Mouse (Mus musculus) forebrain, embryonic 10.5 days (tissue): Measurements from ENCODE around the gene Slc44a1. TPM values are rescaled to one million over a fixed set of nuclear protein-coding genes. Genes with fewer than 3 reads are reported as not detected.

Source experiments
- DNase-seq: peaks from one replicate; pipeline ENCODE4 v3.0.0-alpha.2; 2017; ENCODE audit warnings: low spot score; ENCODE audit errors: extremely low spot score
- H3K27ac ChIP-seq: fragments of 300-500 bp; sonication (generic); 2 replicates; pipeline ENCODE4 v1.5.1; 2016; ENCODE audit warnings: mild to moderate bottlenecking
- H3K27me3 ChIP-seq: fragments of 300-500 bp; sonication (generic); 2 replicates; pipeline ENCODE4 v1.6.1; 2016; ENCODE audit warnings: mild to moderate bottlenecking; ENCODE audit not compliant: poor library complexity, severe bottlenecking
- H3K36me3 ChIP-seq: fragments of 300-500 bp; sonication (generic); replicated peaks from 2 replicates; pipeline ENCODE4 v1.6.1; 2016; ENCODE audit warnings: mild to moderate bottlenecking, moderate library complexity
- H3K4me1 ChIP-seq: fragments of 300-500 bp; sonication (generic); 2 replicates; pipeline ENCODE4 v1.6.1; 2016
- H3K4me3 ChIP-seq: fragments of 300-500 bp; sonication (generic); 2 replicates; pipeline ENCODE4 v1.5.1; 2016; ENCODE audit warnings: mild to moderate bottlenecking, moderate library complexity
- H3K9me3 ChIP-seq: fragments of 300-500 bp; sonication (generic); 2 replicates; pipeline ENCODE4 v1.6.1; 2016; ENCODE audit warnings: mild to moderate bottlenecking, moderate library complexity
- WGBS: fragments of 180-500 bp; shearing (Covaris S2); methylation state at CpG from one replicate; pipeline ENCODE4 v1.1.7; 2016; 5-methylcytosine and 5-hydroxymethylcytosine counted together
- polyA plus RNA-seq: library from polyadenylated mRNA; unstranded; fragments of >200 nt; fragmentation: Nextera tagmentation; extraction: Ambion mirVana; gene quantifications from 2 replicates; pipeline ENCODE4 v1.2.1, GENCODE M21; 2016

Gene Slc44a1
- polyA plus RNA-seq, 1 experiment from 2014 or later, result 9.9 TPM

DNA sequence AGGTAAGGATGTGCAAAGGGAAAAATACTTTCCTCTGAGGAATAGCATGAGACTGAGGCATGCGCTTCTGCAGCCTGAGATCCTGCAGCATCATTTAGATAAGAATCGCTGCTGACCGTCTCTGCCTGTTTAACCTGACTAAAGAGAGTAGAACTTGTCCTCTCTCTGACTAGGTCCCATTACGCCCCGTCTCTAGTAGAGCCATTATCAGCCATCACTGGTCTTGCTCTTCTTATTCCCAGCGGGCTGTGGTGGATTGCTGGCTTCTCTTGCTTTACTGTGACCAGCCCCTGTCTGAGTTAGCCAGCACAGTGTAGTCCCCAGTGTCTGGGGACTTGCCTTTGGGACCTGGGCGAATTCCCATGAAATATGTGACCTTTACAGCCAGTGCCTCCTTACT lies 50.2 kb downstream of the Slc44a1 start:
- WGBS, result 89% methylated on average over 7 of the region's 7 CpGs
- H3K27me3 ChIP-seq, result 0 out of 2 replicates have a peak, but pooled peaks cover 4% of the 10 kb centered on the region
- H3K27ac ChIP-seq, result no peak overlapping the region
- no peaks in the 10 kb centered on the region for H3K36me3 ChIP-seq
- no peaks in the 10 kb centered on the region for H3K9me3 ChIP-seq
- DNase-seq, result no peak
- no peak overlapping the region for H3K4me3 ChIP-seq
- H3K4me1 ChIP-seq, result peaks cover 12% of the 10 kb centered on the region

DNA sequence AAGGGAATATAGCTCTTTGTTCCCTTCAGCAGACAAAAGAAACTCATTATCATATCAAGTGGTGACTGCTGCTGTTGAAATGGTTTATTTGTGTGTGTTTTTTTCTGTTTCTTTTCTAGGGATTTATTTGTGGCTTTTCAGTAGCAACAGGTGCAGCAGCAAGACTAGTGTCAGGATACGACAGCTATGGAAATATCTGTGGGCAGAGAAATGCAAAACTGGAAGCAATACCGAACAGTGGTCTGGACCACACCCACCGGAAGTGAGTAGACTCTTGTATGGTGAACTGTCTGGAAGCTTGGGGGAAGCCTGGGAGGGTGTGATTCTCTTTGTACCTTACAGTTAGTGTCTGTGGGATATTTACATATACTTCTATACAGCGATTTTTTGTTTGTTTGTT lies 51.1 kb downstream of the Slc44a1 start:
- H3K4me1 ChIP-seq, result peaks cover 20% of the 10 kb centered on the region
- H3K9me3 ChIP-seq, result no peaks in the 10 kb centered on the region
- no peaks in the 10 kb centered on the region for H3K36me3 ChIP-seq
- no peak overlapping the region for H3K4me3 ChIP-seq
- WGBS, result 72% methylated on average over 4 of the region's 4 CpGs
- H3K27me3 ChIP-seq, result 0 out of 2 replicates have a peak, but pooled peaks cover 4% of the 10 kb centered on the region
- H3K27ac ChIP-seq, result no peak overlapping the region
- DNase-seq, result no peak

DNA sequence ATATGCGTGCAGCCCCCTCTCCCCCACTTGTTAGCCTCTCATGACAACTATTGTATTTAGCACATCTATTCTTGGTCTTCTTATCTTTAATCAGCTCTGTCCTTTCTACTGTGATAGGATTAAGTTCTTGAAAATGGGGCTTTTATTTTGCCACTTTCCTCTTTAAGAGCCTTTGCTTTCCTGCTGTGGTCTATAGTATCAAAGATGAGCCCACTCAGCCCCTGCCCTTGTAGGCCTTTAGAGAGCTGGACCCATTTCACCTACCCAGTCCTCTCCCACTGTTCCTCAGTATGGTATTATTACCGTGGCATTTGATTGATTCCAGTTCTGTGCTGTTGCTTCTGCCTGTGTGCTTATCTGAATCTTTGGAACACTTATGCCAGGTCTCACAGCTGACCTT lies 55.4 kb downstream of the Slc44a1 start:
- Histone ChIP-seq H3K36me3 (no peaks in the 10 kb centered on the region), H3K9me3 (no peaks in the 10 kb centered on the region), H3K4me3 (no peak overlapping the region), H3K27me3 (peaks cover 12% of the 10 kb centered on the region; the same call in 1 of the 2 replicates), H3K4me1 (peaks cover 20% of the 10 kb centered on the region), H3K27ac (no peak overlapping the region)
- 31% methylated on average over 2 of the region's 2 CpGs for WGBS
- no peak for DNase-seq

DNA sequence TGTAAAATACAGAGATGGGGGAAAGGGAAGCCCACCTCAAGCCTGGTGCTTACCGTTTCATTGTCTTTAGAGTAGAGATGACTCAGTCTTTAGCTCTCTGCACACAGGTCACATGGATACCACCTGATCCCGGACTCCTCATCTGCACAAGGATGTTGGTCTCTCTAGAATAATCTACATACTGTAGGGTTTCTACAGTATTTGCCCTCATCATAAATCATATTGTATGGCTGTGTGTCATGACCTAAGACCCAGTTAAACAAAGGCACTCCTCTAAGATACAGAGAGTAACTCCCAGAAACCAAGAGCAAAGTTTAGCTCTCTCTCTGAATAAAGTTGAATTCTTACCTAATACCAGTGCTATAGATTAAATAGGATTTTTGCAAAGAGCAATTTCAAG lies 62.6 kb downstream of the Slc44a1 start:
- no peaks in the 10 kb centered on the region for H3K9me3 ChIP-seq
- H3K27me3 ChIP-seq, result no peaks in the 10 kb centered on the region
- WGBS, result 89% methylated on average over 2 of the region's 2 CpGs
- no peaks in the 10 kb centered on the region for H3K36me3 ChIP-seq
- no peak for DNase-seq
- H3K4me3 ChIP-seq, result no peak overlapping the region
- H3K4me1 ChIP-seq, result no peaks in the 10 kb centered on the region
- H3K27ac ChIP-seq, result no peak overlapping the region

DNA sequence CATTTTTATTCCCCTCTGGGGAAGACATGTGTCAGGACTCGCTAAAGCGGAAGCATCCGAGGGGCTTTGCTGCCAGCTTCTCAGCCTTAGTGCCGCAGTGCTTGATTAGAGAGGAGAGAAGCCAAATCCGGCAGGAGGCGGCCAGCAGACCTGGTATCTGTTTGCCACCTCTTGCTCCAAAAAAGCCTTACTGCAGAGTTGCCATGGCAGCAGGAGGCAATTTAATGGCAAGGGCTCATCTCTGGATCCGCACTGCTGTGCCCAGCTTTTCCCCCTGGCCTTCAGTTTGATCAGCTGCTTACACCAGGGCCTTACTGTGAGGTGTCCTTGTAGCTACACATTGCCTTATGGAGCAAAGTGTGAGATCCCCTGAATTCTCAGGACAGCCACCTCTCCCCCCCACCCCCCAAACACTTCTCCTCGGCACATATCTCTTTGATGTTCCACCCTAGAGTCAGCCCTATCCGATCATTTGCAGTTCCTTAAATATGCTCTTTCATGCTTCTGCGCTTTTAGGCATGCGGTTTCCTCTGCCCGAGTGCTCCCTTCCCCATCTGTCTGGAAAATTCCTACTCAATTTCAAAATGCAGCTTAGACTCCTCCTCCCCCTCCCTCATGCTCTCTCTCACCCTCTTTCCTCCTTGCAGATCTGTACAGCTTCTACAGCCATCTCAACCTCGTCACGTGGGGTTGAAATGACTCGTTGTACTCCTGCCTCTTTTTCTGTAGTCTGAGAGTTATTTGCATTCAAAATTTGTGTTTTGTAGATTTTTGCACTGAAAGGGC lies 72.1 kb downstream of the Slc44a1 start:
- DNase-seq, result no peak
- Histone ChIP-seq H3K27ac (no peak overlapping the region), H3K4me1 (peaks cover 17% of the 10 kb centered on the region), H3K4me3 (no peak overlapping the region), H3K36me3 (no peaks in the 10 kb centered on the region), H3K9me3 (no peaks in the 10 kb centered on the region), H3K27me3 (no peaks in the 10 kb centered on the region)
- WGBS, result 71% methylated on average over 15 of the region's 15 CpGs

DNA sequence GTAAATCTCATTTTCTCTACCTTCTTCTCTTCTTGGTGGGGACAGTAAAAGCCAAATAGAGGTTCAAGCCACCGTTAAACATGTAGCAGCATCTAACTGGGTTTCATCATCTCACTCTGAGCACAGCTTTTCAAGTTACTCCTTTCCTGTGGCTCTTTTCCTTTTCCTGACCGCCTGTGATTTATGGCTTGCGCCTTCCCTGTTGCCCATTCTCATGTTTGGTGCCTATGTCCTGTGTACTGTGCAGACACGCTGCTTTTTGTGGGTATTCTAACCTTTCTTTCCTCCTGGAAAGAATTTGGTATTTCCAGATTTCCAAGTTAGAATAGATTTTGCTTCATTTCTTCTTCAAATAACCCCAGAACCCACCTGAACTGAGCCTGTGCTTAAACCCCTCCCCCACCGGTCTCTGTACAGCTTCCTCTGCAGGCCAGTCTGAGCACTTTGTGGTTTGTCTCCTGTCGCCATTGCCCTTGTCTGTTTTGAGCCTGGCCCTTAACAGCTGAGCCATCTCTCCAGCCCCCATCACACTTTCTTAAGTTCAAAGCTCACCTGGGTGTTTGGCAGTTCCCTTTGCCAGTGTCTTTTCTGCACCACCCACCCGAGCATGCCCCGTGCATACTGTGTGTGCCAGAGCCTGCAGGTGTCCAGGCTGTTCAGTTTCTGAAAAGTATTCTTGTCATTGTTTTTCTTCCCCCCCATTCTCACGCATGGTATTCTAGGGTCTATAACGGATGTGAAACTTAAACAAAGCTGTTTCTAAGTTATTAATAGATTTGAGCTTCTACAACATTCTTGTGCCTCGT lies 73.3 kb downstream of the Slc44a1 start:
- WGBS, result 83% methylated on average over 11 of the region's 11 CpGs
- no peak for DNase-seq
- Histone ChIP-seq H3K27ac (no peak overlapping the region), H3K36me3 (no peaks in the 10 kb centered on the region), H3K4me1 (peaks cover 17% of the 10 kb centered on the region), H3K4me3 (no peak overlapping the region), H3K9me3 (no peaks in the 10 kb centered on the region), H3K27me3 (no peaks in the 10 kb centered on the region)

DNA sequence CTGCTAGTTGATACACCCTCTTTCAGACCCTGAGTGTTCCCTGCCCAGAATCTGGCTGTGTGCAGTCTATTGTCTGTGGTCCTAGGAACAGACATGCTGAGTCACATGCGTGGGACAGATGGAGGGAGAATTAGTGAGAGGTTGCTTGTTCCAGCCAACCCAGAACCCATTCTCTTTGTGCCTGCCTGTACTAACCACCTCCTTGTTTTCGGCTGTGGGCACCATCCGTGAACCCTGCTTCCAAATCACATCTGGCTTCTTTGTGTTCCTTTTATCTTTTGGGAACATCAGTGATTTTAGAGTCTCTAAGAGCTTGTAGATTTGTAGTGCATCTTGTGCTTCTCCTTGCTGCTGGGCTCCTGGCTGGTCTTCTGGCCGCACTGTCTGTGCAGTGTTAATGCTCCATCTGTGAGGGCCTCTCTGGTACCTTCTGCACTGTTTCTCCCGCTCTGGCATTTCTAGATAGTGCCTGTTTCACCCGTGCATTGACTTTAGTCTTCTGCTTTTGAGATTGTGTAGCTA lies 75.9 kb downstream of the Slc44a1 start:
- DNase-seq, result no peak
- Histone ChIP-seq H3K9me3 (no peaks in the 10 kb centered on the region), H3K27ac (no peak overlapping the region), H3K4me3 (no peak overlapping the region), H3K4me1 (peaks cover 17% of the 10 kb centered on the region), H3K27me3 (no peaks in the 10 kb centered on the region), H3K36me3 (no peaks in the 10 kb centered on the region)
- 89% methylated on average over 6 of the region's 6 CpGs for WGBS

DNA sequence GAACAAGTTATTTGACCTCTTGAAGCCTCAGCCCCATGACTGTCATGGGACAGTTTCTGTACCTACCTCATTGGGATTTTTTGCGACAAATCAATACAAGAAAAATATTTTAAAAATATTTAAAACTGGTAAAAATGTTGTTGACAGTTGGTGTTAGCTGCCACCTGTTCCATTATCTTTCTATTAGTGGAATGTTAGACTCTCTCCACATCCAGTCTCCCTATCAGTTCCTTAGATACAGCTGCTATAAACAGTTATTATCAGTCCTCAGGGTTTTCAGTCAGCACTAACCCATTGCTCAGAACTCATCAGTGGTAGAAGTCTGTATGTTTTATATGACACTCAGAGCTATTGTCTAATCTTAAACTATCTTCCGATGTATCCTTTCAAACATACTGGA lies 79.2 kb downstream of the Slc44a1 start:
- peaks cover 9% of the 10 kb centered on the region; the same call in 1 of the 2 replicates for H3K4me1 ChIP-seq
- 97% methylated on average over 2 of the region's 2 CpGs for WGBS
- no peaks in the 10 kb centered on the region for H3K27me3 ChIP-seq
- H3K36me3 ChIP-seq, result no peaks in the 10 kb centered on the region
- no peaks in the 10 kb centered on the region for H3K9me3 ChIP-seq
- H3K4me3 ChIP-seq, result no peak overlapping the region
- no peak for DNase-seq
- H3K27ac ChIP-seq, result no peak overlapping the region

DNA sequence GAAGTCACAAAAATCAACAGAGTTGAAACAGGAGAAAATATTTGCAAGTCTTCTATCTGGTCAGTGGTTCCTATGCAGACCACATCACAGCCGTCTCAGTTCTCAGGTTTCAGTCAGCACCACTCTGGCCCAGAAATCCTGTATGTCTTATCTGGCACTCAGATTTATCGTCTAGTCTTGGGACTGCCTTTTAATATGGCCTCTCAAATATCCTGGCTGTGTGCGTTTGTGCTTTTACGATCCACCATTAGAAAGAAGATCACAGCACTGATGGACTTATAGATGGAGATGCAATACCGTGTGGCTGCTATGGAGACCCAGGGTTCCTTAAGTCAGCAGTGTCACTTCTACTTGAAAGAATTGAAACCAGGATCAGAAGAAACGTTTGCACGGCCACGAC lies 80.8 kb downstream of the Slc44a1 start:
- H3K4me3 ChIP-seq, result no peak overlapping the region
- H3K9me3 ChIP-seq, result no peaks in the 10 kb centered on the region
- no peak for DNase-seq
- H3K27me3 ChIP-seq, result no peaks in the 10 kb centered on the region
- H3K27ac ChIP-seq, result no peak overlapping the region
- 89% methylated on average over 8 of the region's 8 CpGs for WGBS
- no peaks in the 10 kb centered on the region for H3K36me3 ChIP-seq
- peaks cover 9% of the 10 kb centered on the region; the same call in 1 of the 2 replicates for H3K4me1 ChIP-seq

DNA sequence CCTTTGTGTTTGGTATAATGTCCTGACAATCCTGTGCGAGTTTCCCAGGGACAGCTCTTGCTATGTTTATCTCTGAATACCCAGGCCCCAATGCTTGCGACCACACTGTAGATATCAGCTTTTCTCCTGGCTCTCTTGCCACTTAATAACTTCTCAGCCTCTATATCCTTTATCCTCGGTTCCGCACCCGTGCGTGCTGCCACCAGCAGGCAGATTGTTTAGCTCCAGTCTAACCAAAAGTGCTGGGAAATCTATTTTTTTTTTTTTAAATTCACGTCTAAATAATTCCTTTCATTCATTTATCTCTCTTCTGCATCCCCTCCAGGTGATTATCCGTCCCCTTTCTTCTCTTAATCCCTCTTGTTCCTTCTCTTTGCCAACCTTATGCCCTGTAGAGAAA lies 82.4 kb downstream of the Slc44a1 start:
- no peak for DNase-seq
- Histone ChIP-seq H3K4me3 (no peak overlapping the region), H3K27me3 (no peaks in the 10 kb centered on the region), H3K36me3 (no peaks in the 10 kb centered on the region), H3K9me3 (no peaks in the 10 kb centered on the region), H3K4me1 (peaks cover 9% of the 10 kb centered on the region; the same call in 1 of the 2 replicates), H3K27ac (no peak overlapping the region)
- 59% methylated on average over 8 of the region's 8 CpGs for WGBS

DNA sequence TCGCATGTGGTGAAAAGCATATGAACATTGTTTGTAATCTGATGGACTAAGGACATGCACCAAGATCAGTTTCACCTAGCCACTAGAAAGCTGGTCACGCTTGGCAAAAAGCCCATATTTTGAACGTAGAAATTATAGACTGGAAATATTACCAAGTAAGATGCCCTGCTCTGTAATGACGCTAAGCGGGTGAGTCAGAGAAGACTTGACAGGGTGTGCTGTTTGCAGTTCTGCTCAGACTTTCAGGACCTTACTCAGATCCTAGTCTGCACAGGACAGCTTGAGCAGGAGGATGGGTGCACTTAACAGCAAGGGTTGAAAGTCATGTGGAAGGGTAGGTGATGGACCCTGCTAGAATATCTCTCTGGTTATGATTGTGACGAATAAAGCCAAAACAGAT lies 85.3 kb downstream of the Slc44a1 start:
- H3K4me3 ChIP-seq, result no peak overlapping the region
- no peak for DNase-seq
- no peaks in the 10 kb centered on the region for H3K9me3 ChIP-seq
- H3K36me3 ChIP-seq, result no peaks in the 10 kb centered on the region
- H3K27me3 ChIP-seq, result no peaks in the 10 kb centered on the region
- H3K4me1 ChIP-seq, result peaks cover 9% of the 10 kb centered on the region; the same call in 1 of the 2 replicates
- no peak overlapping the region for H3K27ac ChIP-seq
- 92% methylated on average over 6 of the region's 6 CpGs for WGBS

DNA sequence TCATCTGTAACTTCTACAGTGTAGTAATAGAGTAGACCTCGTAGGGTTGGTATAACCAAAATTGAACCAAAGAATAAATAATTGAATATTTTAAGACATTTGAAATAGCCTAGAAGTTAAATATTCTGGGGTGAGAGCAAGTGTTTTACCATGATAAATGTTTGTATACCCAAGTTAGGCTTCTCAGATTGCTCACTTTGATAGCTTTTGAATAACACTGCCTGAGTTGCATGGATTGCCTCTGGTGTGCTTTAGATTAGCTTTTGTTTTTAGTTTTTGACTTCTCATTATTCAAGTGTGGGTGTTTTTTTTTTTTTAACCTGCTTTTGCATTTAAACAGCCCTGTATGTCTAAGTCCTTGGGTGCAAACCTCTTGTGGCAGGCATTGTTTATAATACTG lies 85.8 kb downstream of the Slc44a1 start:
- no peaks in the 10 kb centered on the region for H3K9me3 ChIP-seq
- 89% methylated on average over 1 of the region's 1 CpGs for WGBS
- no peak for DNase-seq
- no peaks in the 10 kb centered on the region for H3K36me3 ChIP-seq
- H3K4me1 ChIP-seq, result peaks cover 9% of the 10 kb centered on the region; the same call in 1 of the 2 replicates
- no peak overlapping the region for H3K4me3 ChIP-seq
- no peaks in the 10 kb centered on the region for H3K27me3 ChIP-seq
- no peak overlapping the region for H3K27ac ChIP-seq

DNA sequence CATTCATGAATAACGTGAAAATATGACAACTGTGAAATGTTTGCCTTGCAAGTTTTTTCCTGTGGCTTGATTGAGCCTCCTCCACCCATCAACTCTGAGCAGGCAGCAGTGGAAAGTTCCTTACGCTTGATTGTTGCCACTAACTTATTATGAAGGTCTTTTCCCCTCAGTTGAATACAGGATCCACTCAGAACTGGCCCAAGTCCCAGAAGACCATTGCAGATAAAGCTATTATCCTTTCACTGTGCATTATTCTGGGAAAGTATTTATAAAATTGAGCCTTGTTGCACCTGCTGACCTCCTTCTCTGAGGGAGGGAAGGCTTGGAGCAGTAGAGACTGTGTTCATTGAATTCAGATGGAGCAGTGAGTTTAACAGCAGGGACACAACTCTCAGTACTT lies 86.2 kb downstream of the Slc44a1 start:
- Histone ChIP-seq H3K27me3 (no peaks in the 10 kb centered on the region), H3K4me3 (no peak overlapping the region), H3K36me3 (no peaks in the 10 kb centered on the region), H3K9me3 (no peaks in the 10 kb centered on the region), H3K27ac (no peak overlapping the region), H3K4me1 (peaks cover 9% of the 10 kb centered on the region; the same call in 1 of the 2 replicates)
- DNase-seq, result no peak
- 74% methylated on average over 2 of the region's 2 CpGs for WGBS
